Mouse (Mus musculus) stomach, embryonic 16.5 days (tissue): ENCODE data around the gene Triobp. TPM values are rescaled to one million over a fixed set of nuclear protein-coding genes. Genes with fewer than 3 reads are reported as not detected.

Experiments
- ATAC-seq: fragments of 200-750 bp; cut with Nextera tagmentation; 2 replicates; pipeline ENCODE4 v1.8.0; 2017; ENCODE audit warnings: moderate number of reproducible peaks, moderate TSS enrichment; ENCODE audit not compliant: insufficient read depth, low FRiP score
- H3K27ac ChIP-seq: fragments of 300-500 bp; sonication (generic); 2 replicates; pipeline ENCODE4 v1.5.1; 2014; ENCODE audit warnings: low read length
- H3K27me3 ChIP-seq: fragments of 300-500 bp; sonication (generic); 2 replicates; pipeline ENCODE4 v1.6.1; 2014; ENCODE audit warnings: low read length, control low read depth, mixed read lengths; ENCODE audit not compliant: control insufficient read depth, insufficient read depth
- H3K36me3 ChIP-seq: fragments of 300-500 bp; sonication (generic); 2 replicates; pipeline ENCODE4 v1.6.1; 2014; ENCODE audit warnings: low read length; ENCODE audit not compliant: control insufficient read depth, insufficient read depth
- H3K4me1 ChIP-seq: fragments of 300-500 bp; sonication (generic); 2 replicates; pipeline ENCODE4 v1.6.1; 2014; ENCODE audit warnings: low read length, control low read depth, mixed read lengths; ENCODE audit not compliant: control insufficient read depth, insufficient read depth
- H3K4me2 ChIP-seq: fragments of 300-500 bp; sonication (generic); 2 replicates; pipeline ENCODE4 v1.6.1; 2014; ENCODE audit warnings: low read depth, low read length, mixed read lengths
- H3K4me3 ChIP-seq: fragments of 300-500 bp; sonication (generic); replicated peaks from 2 replicates; pipeline ENCODE4 v1.5.1; 2014; ENCODE audit warnings: mild to moderate bottlenecking, low read length
- H3K9ac ChIP-seq: fragments of 300-500 bp; sonication (generic); 2 replicates; pipeline ENCODE4 v1.6.1; 2014; ENCODE audit warnings: low read length
- H3K9me3 ChIP-seq: fragments of 300-500 bp; sonication (generic); replicated peaks from 2 replicates; pipeline ENCODE4 v1.6.1; 2016; ENCODE audit warnings: low read length, control low read depth; ENCODE audit not compliant: control insufficient read depth
- WGBS: fragments of 180-500 bp; shearing (Covaris S2); extraction: QIAGEN DNeasy Blood & Tissue Kit; methylation state at CpG from one replicate; pipeline ENCODE4 v1.1.7; 2014; 5-methylcytosine and 5-hydroxymethylcytosine counted together
- polyA plus RNA-seq: library from polyadenylated mRNA; unstranded; fragments of >200 nt; fragmentation: Nextera tagmentation; extraction: Ambion mirVana; gene quantifications from 2 replicates; pipeline ENCODE4 v1.2.1, GENCODE M21; 2015

Triobp gene
- polyA plus RNA-seq, 1 experiment from 2014 or later: 54.2 TPM

- 87% methylated on average over 6 of the region's 6 CpGs for WGBS
- no peaks in the 10 kb centered on the region for H3K9me3 ChIP-seq
- no peak for ATAC-seq
- no peak overlapping the region for H3K4me3 ChIP-seq
- H3K27ac ChIP-seq: no peak overlapping the region
- H3K9ac ChIP-seq: no peak overlapping the region
- H3K4me2 ChIP-seq: no peak overlapping the region
- H3K36me3 ChIP-seq: 0 out of 2 replicates have a peak, but pooled peaks cover 5% of the 10 kb centered on the region
- H3K27me3 ChIP-seq: no peaks in the 10 kb centered on the region
- peaks cover 26% of the 10 kb centered on the region for H3K4me1 ChIP-seq
Measured at GRCm38 (mm10) chr15:78930192-78930706, 17.3 kb upstream of the Triobp start.

- 77% methylated on average over 7 of the region's 7 CpGs for WGBS
Measured at GRCm38 (mm10) chr15:78930801-78931426, 16.6 kb upstream of the Triobp start.

GRCm38 (mm10) chr15:78931577-78931976 is 15.9 kb upstream of the Triobp start:
- Histone ChIP-seq H3K4me3 (no peak overlapping the region), H3K9ac (no peak overlapping the region), H3K36me3 (0 out of 2 replicates have a peak, but pooled peaks cover 5% of the 10 kb centered on the region), H3K4me2 (no peak overlapping the region), H3K27ac (peak overlapping the region; percentile 10; the same call in 1 of the 2 replicates), H3K4me1 (peaks cover 22% of the 10 kb centered on the region), H3K9me3 (no peaks in the 10 kb centered on the region), H3K27me3 (no peaks in the 10 kb centered on the region)
- ATAC-seq: no peak
- 20% methylated on average over 3 of the region's 3 CpGs for WGBS

More at GRCm38 (mm10) chr15:78930801-78931426, 16.6 kb upstream of the Triobp start:
- H3K36me3 ChIP-seq: 0 out of 2 replicates have a peak, but pooled peaks cover 5% of the 10 kb centered on the region
- no peak overlapping the region for H3K9ac ChIP-seq
- ATAC-seq: no peak
- peak overlapping the region; percentile 10; the same call in 1 of the 2 replicates for H3K27ac ChIP-seq
- no peak overlapping the region for H3K4me2 ChIP-seq
- H3K9me3 ChIP-seq: no peaks in the 10 kb centered on the region
- no peak overlapping the region for H3K4me3 ChIP-seq
- no peaks in the 10 kb centered on the region for H3K27me3 ChIP-seq
- H3K4me1 ChIP-seq: peaks cover 25% of the 10 kb centered on the region

- Histone ChIP-seq H3K9ac (peak within 1 kb of the TSS; percentile 81), H3K4me3 (peak within 1 kb of the TSS; percentile 79), H3K27me3 (no peaks in the 10 kb centered on the region), H3K36me3 (0 out of 2 replicates have a peak, but pooled peaks cover 1% of the 10 kb centered on the region), H3K4me1 (peaks cover 10% of the 10 kb centered on the region; the same call in 1 of the 2 replicates), H3K9me3 (no peaks in the 10 kb centered on the region), H3K4me2 (peak within 1 kb of the TSS; percentile 80), H3K27ac (peak within 1 kb of the TSS; percentile 85)
- peak; percentile 80 for ATAC-seq
- WGBS: under 1% methylated on average over 42 of the region's 42 CpGs
Measured at GRCm38 (mm10) chr15:78934784-78935320, 12.7 kb upstream of the Triobp start, which contains the start of gene Nol12. Gene Nol12, plus strand, starts transcription at chr15:78934933.

GRCm38 (mm10) chr15:78936403-78936802 is 11.1 kb upstream of the Triobp start:
- Histone ChIP-seq H3K4me2 (no peak overlapping the region), H3K9me3 (no peaks in the 10 kb centered on the region), H3K4me3 (no peak overlapping the region), H3K27ac (no peak overlapping the region), H3K4me1 (peaks cover 10% of the 10 kb centered on the region; the same call in 1 of the 2 replicates), H3K27me3 (no peaks in the 10 kb centered on the region), H3K9ac (no peak overlapping the region; the same call in 1 of the 2 replicates), H3K36me3 (no peaks in the 10 kb centered on the region)
- 89% methylated on average over 12 of the region's 12 CpGs for WGBS
- no peak for ATAC-seq

GRCm38 (mm10) chr15:78937311-78937710 is 10.2 kb upstream of the Triobp start:
- no peaks in the 10 kb centered on the region for H3K36me3 ChIP-seq
- no peaks in the 10 kb centered on the region for H3K27me3 ChIP-seq
- H3K9me3 ChIP-seq: no peaks in the 10 kb centered on the region
- no peak overlapping the region for H3K4me3 ChIP-seq
- H3K27ac ChIP-seq: no peak overlapping the region
- no peak overlapping the region for H3K4me2 ChIP-seq
- H3K9ac ChIP-seq: no peak overlapping the region
- 91% methylated on average over 10 of the region's 10 CpGs for WGBS
- no peak for ATAC-seq
- H3K4me1 ChIP-seq: peaks cover 10% of the 10 kb centered on the region; the same call in 1 of the 2 replicates

- ATAC-seq: no peak
- Histone ChIP-seq H3K9ac (no peak overlapping the region), H3K4me2 (no peak overlapping the region), H3K4me3 (no peak overlapping the region), H3K36me3 (no peaks in the 10 kb centered on the region), H3K27ac (no peak overlapping the region), H3K27me3 (no peaks in the 10 kb centered on the region), H3K4me1 (peaks cover 13% of the 10 kb centered on the region; the same call in 1 of the 2 replicates), H3K9me3 (no peaks in the 10 kb centered on the region)
- WGBS: 78% methylated on average over 2 of the region's 2 CpGs
Measured at GRCm38 (mm10) chr15:78937963-78938362, 9.6 kb upstream of the Triobp start.

GRCm38 (mm10) chr15:78940325-78940724 is 7.2 kb upstream of the Triobp start:
- Histone ChIP-seq H3K9ac (no peak overlapping the region), H3K9me3 (no peaks in the 10 kb centered on the region), H3K4me3 (no peak overlapping the region), H3K4me2 (no peak overlapping the region), H3K4me1 (peaks cover 13% of the 10 kb centered on the region; the same call in 1 of the 2 replicates), H3K27me3 (no peaks in the 10 kb centered on the region), H3K36me3 (no peaks in the 10 kb centered on the region), H3K27ac (no peak overlapping the region)
- 85% methylated on average over 13 of the region's 13 CpGs for WGBS
- no peak for ATAC-seq

GRCm38 (mm10) chr15:78942663-78943062 is 4.9 kb upstream of the Triobp start:
- Histone ChIP-seq H3K9me3 (no peaks in the 10 kb centered on the region), H3K27me3 (no peaks in the 10 kb centered on the region), H3K36me3 (no peaks in the 10 kb centered on the region), H3K27ac (no peak overlapping the region; the same call in 1 of the 2 replicates), H3K9ac (peak overlapping the region; percentile 74), H3K4me2 (peak overlapping the region; percentile 60), H3K4me3 (peak overlapping the region; percentile 47), H3K4me1 (peaks cover 11% of the 10 kb centered on the region; the same call in 1 of the 2 replicates)
- WGBS: 3% methylated on average over 9 of the region's 9 CpGs
- ATAC-seq: peak; percentile 74
